Mouse (Mus musculus): Measurements from ENCODE around the gene Mto1.

DNA sequence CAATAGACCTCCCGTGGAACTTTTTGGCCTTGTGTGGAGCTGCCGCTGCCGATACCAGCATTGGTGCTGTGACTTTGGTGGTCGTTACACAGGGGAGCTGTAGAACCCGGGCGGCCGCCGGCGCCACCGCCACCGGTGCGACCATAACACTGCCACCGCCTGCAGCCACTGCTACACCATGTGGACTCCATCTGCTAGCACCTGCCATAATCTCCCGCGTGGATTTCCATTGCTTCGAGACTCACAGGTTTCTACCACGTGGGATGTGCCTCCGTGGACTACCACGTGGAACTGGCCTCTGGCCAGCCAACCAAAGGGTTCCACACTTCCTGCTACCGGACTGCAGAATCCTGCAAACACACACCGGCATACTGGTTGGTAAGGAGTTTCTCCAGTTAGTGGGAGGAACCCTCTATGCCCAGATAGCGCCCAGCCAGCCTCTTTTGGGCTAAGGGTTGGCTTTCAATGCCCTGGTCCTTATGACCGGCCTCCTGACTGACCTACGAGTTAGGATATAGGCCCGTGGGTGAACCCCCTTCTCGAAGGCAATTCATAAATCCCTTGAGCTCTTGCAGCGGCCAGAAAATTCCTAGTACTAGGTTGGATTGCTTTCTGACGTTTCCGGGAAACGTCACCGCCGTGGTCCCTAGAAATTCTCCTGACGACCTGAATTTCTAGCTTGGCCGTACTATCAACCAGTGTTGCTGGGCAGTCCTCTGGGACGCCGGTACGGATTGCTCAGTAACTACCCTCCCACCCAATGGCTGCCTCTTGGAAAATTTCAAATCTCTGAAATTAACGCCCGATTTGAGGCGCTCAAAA lies 73.0 kb downstream of the Mto1 start:
- no peak for TF ChIP-seq CTCF (IDR thresholded peaks at IDR 0.05; ENCODE audit: borderline replicate concordance, insufficient read depth, low read depth, low read length)
- no peak for TF ChIP-seq POLR2A (IDR thresholded peaks at IDR 0.05; ENCODE audit: borderline replicate concordance, insufficient read depth, low read length)

Data from cerebellum, adult 2 months (tissue).